Mouse (Mus musculus): ENCODE results near the gene Sirpa. TPM values are rescaled to one million over a fixed set of nuclear protein-coding genes. Genes with fewer than 3 reads are reported as not detected.

Sirpa gene
- 7.9 TPM for polyA plus RNA-seq (2014; fragmentation: Illumina TruSeq; extraction: RNeasy Lipid Tissue Mini Kit (QIAGEN cat#74804); ENCODE audit: low replicate concordance)

GRCm38 (mm10) chr2:129592459-129593140 lies at the start of gene Sirpa:
TSS of gene Sirpa (plus strand) at chr2:129592835.

Other genes starting within 250 kb of the Sirpa start
- 5.3 TPM for gene Il1b, start 221.7 kb upstream of the Sirpa start, polyA plus RNA-seq (2014; fragmentation: Illumina TruSeq; extraction: RNeasy Lipid Tissue Mini Kit (QIAGEN cat#74804); ENCODE audit: low replicate concordance)
- gene F830045P16Rik, start 56.2 kb upstream of the Sirpa start, polyA plus RNA-seq (2014; fragmentation: Illumina TruSeq; extraction: RNeasy Lipid Tissue Mini Kit (QIAGEN cat#74804); ENCODE audit: low replicate concordance): not detected
- gene Pdyn, start 107.0 kb downstream of the Sirpa start, polyA plus RNA-seq (2014; fragmentation: Illumina TruSeq; extraction: RNeasy Lipid Tissue Mini Kit (QIAGEN cat#74804); ENCODE audit: low replicate concordance): not detected
- gene Stk35, start 207.7 kb downstream of the Sirpa start, polyA plus RNA-seq (2014; fragmentation: Illumina TruSeq; extraction: RNeasy Lipid Tissue Mini Kit (QIAGEN cat#74804); ENCODE audit: low replicate concordance): 8.2 TPM

Data from small intestine, adult 10 weeks (tissue).